Mouse (Mus musculus) lung, embryonic 16.5 days (tissue): Measurements from ENCODE around the gene Ppme1. TPM values are rescaled to one million over a fixed set of nuclear protein-coding genes. Genes with fewer than 3 reads are reported as not detected.

Experiments
- ATAC-seq: fragments of 200-750 bp; cut with Nextera tagmentation; 2 replicates; pipeline ENCODE4 v1.8.0; 2017; ENCODE audit warnings: low read depth, mild to moderate bottlenecking, moderate library complexity
- H3K27ac ChIP-seq: fragments of 300-500 bp; sonication (generic); 2 replicates; pipeline ENCODE4 v1.5.1; 2014; ENCODE audit warnings: mild to moderate bottlenecking, control low read depth, low read length
- H3K27me3 ChIP-seq: fragments of 300-500 bp; sonication (generic); 2 replicates; pipeline ENCODE4 v1.6.1; 2014; ENCODE audit warnings: low read depth, low read length, mixed read lengths; ENCODE audit not compliant: control insufficient read depth, insufficient read depth
- H3K36me3 ChIP-seq: fragments of 300-500 bp; sonication (generic); 2 replicates; pipeline ENCODE4 v1.6.1; 2014; ENCODE audit warnings: low read length; ENCODE audit not compliant: control insufficient read depth, insufficient read depth
- H3K4me1 ChIP-seq: fragments of 300-500 bp; sonication (generic); replicated peaks from 2 replicates; pipeline ENCODE4 v1.6.1; 2014; ENCODE audit warnings: low read length, mixed read lengths; ENCODE audit not compliant: control insufficient read depth, insufficient read depth
- H3K4me2 ChIP-seq: fragments of 300-500 bp; sonication (generic); 2 replicates; pipeline ENCODE4 v1.6.1; 2014; ENCODE audit warnings: low read depth, low read length, control low read depth
- H3K4me3 ChIP-seq: fragments of 300-500 bp; sonication (generic); 2 replicates; pipeline ENCODE4 v1.5.1; 2014; ENCODE audit warnings: mild to moderate bottlenecking, low read length, control low read depth
- H3K9ac ChIP-seq: fragments of 300-500 bp; sonication (generic); 2 replicates; pipeline ENCODE4 v1.6.1; 2014; ENCODE audit warnings: low read length, control low read depth
- H3K9me3 ChIP-seq: fragments of 300-500 bp; sonication (generic); 2 replicates; pipeline ENCODE4 v1.6.1; 2016; ENCODE audit warnings: low read length; ENCODE audit not compliant: control insufficient read depth
- WGBS: fragments of 180-500 bp; shearing (Covaris S2); extraction: QIAGEN DNeasy Blood & Tissue Kit; methylation state at CpG from one replicate; pipeline ENCODE4 v1.1.7; 2014; 5-methylcytosine and 5-hydroxymethylcytosine counted together
- polyA plus RNA-seq: library from polyadenylated mRNA; unstranded; fragments of >200 nt; fragmentation: Nextera tagmentation; extraction: Ambion mirVana; gene quantifications from 2 replicates; pipeline ENCODE4 v1.2.1, GENCODE M21; 2015

The Ppme1 gene
- polyA plus RNA-seq, 1 experiment from 2014 or later, result 57.6 TPM

GRCm38 (mm10) chr7:100309679-100310078 is 62.4 kb downstream of the Ppme1 start:
- Histone ChIP-seq H3K4me3 (no peak overlapping the region), H3K36me3 (peaks cover 3% of the 10 kb centered on the region; the same call in 1 of the 2 replicates), H3K27me3 (no peaks in the 10 kb centered on the region), H3K9ac (no peak overlapping the region), H3K27ac (no peak overlapping the region), H3K4me1 (peaks cover 9% of the 10 kb centered on the region), H3K4me2 (no peak overlapping the region), H3K9me3 (no peaks in the 10 kb centered on the region)
- 59% methylated on average over 6 of the region's 6 CpGs for WGBS
- ATAC-seq, result no peak

GRCm38 (mm10) chr7:100309216-100309615 is 62.9 kb downstream of the Ppme1 start:
- peaks cover 9% of the 10 kb centered on the region for H3K4me1 ChIP-seq
- WGBS, result 29% methylated on average over 1 of the region's 1 CpGs
- peak overlapping the region; percentile 13 for H3K27ac ChIP-seq

GRCm38 (mm10) chr7:100307872-100308653 is 64.0 kb downstream of the Ppme1 start:
- Histone ChIP-seq H3K4me1 (peaks cover 9% of the 10 kb centered on the region), H3K27ac (no peak overlapping the region), H3K4me3 (no peak overlapping the region), H3K27me3 (no peaks in the 10 kb centered on the region), H3K36me3 (peaks cover 3% of the 10 kb centered on the region; the same call in 1 of the 2 replicates), H3K9ac (no peak overlapping the region), H3K4me2 (no peak overlapping the region), H3K9me3 (no peaks in the 10 kb centered on the region)
- no peak for ATAC-seq
- 75% methylated on average over 6 of the region's 6 CpGs for WGBS

More at GRCm38 (mm10) chr7:100309216-100309615, 62.9 kb downstream of the Ppme1 start:
- Histone ChIP-seq H3K9ac (no peak overlapping the region), H3K27me3 (no peaks in the 10 kb centered on the region), H3K36me3 (peaks cover 3% of the 10 kb centered on the region; the same call in 1 of the 2 replicates), H3K4me2 (no peak overlapping the region), H3K4me3 (no peak overlapping the region), H3K9me3 (no peaks in the 10 kb centered on the region)
- ATAC-seq, result peak; percentile 76; the same call in 1 of the 2 replicates

GRCm38 (mm10) chr7:100305894-100306293 is 66.2 kb downstream of the Ppme1 start:
- WGBS, result 87% methylated on average over 9 of the region's 9 CpGs
- no peak overlapping the region for H3K4me3 ChIP-seq
- no peak overlapping the region for H3K4me2 ChIP-seq

GRCm38 (mm10) chr7:100302316-100302715 is 69.8 kb downstream of the Ppme1 start:
- Histone ChIP-seq H3K36me3 (no peaks in the 10 kb centered on the region), H3K4me1 (peaks cover 10% of the 10 kb centered on the region), H3K4me2 (no peak overlapping the region), H3K9ac (no peak overlapping the region), H3K27me3 (no peaks in the 10 kb centered on the region), H3K27ac (peak overlapping the region; percentile 54), H3K4me3 (no peak overlapping the region), H3K9me3 (no peaks in the 10 kb centered on the region)
- peak; percentile 84 for ATAC-seq
- WGBS, result 25% methylated on average over 4 of the region's 4 CpGs

More at GRCm38 (mm10) chr7:100305894-100306293, 66.2 kb downstream of the Ppme1 start:
- no peak for ATAC-seq
- peaks cover 20% of the 10 kb centered on the region for H3K4me1 ChIP-seq
- no peak overlapping the region for H3K27ac ChIP-seq
- no peaks in the 10 kb centered on the region for H3K27me3 ChIP-seq
- no peaks in the 10 kb centered on the region for H3K9me3 ChIP-seq
- H3K36me3 ChIP-seq, result 0 out of 2 replicates have a peak, but pooled peaks cover under 1% of the 10 kb centered on the region
- H3K9ac ChIP-seq, result no peak overlapping the region

GRCm38 (mm10) chr7:100301390-100301789 is 70.7 kb downstream of the Ppme1 start:
- H3K27me3 ChIP-seq, result no peaks in the 10 kb centered on the region
- 58% methylated on average over 3 of the region's 3 CpGs for WGBS
- H3K27ac ChIP-seq, result no peak overlapping the region
- no peak overlapping the region for H3K4me2 ChIP-seq
- H3K4me3 ChIP-seq, result no peak overlapping the region
- no peak overlapping the region for H3K9ac ChIP-seq
- no peaks in the 10 kb centered on the region for H3K9me3 ChIP-seq
- peaks cover 10% of the 10 kb centered on the region for H3K4me1 ChIP-seq
- ATAC-seq, result peak; percentile 44; the same call in 1 of the 2 replicates
- H3K36me3 ChIP-seq, result no peaks in the 10 kb centered on the region

- no peak overlapping the region for H3K4me3 ChIP-seq
- no peak overlapping the region for H3K4me2 ChIP-seq
- H3K27me3 ChIP-seq, result no peaks in the 10 kb centered on the region
- no peak for ATAC-seq
- WGBS, result 53% methylated on average over 14 of the region's 14 CpGs
- H3K9me3 ChIP-seq, result no peaks in the 10 kb centered on the region
- no peak overlapping the region for H3K9ac ChIP-seq
- H3K27ac ChIP-seq, result no peak overlapping the region
- peaks cover 10% of the 10 kb centered on the region for H3K4me1 ChIP-seq
- H3K36me3 ChIP-seq, result no peaks in the 10 kb centered on the region
Observed at GRCm38 (mm10) chr7:100298861-100299510, 73.1 kb downstream of the Ppme1 start.

- H3K9me3 ChIP-seq, result no peaks in the 10 kb centered on the region
- 80% methylated on average over 6 of the region's 6 CpGs for WGBS
- H3K4me3 ChIP-seq, result no peak overlapping the region
- peaks cover 2% of the 10 kb centered on the region; the same call in 1 of the 2 replicates for H3K4me1 ChIP-seq
- H3K27me3 ChIP-seq, result no peaks in the 10 kb centered on the region
- H3K9ac ChIP-seq, result no peak overlapping the region
- H3K27ac ChIP-seq, result no peak overlapping the region
- ATAC-seq, result no peak
- 0 out of 2 replicates have a peak, but pooled peaks cover 2% of the 10 kb centered on the region for H3K36me3 ChIP-seq
- H3K4me2 ChIP-seq, result no peak overlapping the region
Observed at GRCm38 (mm10) chr7:100296699-100297098, 75.4 kb downstream of the Ppme1 start.

- H3K4me1 ChIP-seq, result no peaks in the 10 kb centered on the region
- no peak for ATAC-seq
- H3K27ac ChIP-seq, result no peak overlapping the region
- no peak overlapping the region for H3K4me2 ChIP-seq
- H3K27me3 ChIP-seq, result no peaks in the 10 kb centered on the region
- no peaks in the 10 kb centered on the region for H3K9me3 ChIP-seq
- H3K4me3 ChIP-seq, result no peak overlapping the region
- H3K9ac ChIP-seq, result no peak overlapping the region
- WGBS, result 90% methylated on average over 2 of the region's 2 CpGs
- 0 out of 2 replicates have a peak, but pooled peaks cover 2% of the 10 kb centered on the region for H3K36me3 ChIP-seq
Observed at GRCm38 (mm10) chr7:100295745-100296144, 76.4 kb downstream of the Ppme1 start.
